Mouse (Mus musculus): ENCODE data around the gene Vasp. TPM values are rescaled to one million over a fixed set of nuclear protein-coding genes. Genes with fewer than 3 reads are reported as not detected.
A peak's percentile ranks its signal among the peaks of the same experiment; 100 is the strongest.

Gene Vasp
- polyA plus RNA-seq, 1 experiment: 17.7 TPM

DNA sequence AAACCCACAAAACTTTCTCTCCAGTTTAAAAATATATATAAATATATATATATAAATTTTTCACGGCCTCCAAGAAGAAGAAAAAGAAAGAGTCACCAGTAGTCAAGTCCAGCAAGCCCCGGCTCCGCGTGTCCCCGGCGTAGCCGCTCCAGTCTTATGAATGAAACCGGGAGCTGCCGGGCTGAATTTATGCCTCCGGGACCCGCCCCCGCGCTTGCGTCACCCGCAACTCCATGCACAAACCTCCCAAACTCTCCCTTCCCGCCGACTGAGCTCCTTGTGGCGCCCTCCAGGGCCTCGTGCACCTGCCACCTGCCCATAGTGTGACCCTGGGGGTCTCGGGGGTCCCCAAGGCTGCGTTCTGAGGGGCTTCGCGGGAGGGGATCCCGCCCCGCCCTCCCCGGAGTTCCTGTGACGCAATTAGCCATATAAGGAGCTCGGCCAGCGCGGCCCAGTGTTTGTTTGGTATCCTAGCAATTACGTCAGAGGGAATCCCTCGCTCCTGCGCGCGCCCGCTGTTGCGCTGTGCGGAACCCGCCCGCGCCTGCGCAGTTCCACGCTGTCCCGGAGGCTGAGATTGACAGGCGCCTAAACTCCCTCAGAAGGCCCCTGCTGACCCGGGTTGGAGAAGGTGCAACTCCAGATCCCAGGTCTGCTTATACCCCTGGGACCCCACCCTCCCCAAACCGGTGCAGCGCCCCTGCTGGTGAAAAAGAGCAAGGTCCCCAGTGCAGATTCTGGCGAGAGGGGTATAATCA lies 38.4 kb upstream of the Vasp start, which contains the start of gene Fosb:
Gene Fosb, minus strand, starts transcription at position 168 of the 758 bp plus-strand sequence.
- Histone ChIP-seq H3K4me1 (ENCODE audit: control insufficient read depth) (peaks cover 30% of the 10 kb centered on the region), H3K27me3 (ENCODE audit: control insufficient read depth) (peaks cover 77% of the 10 kb centered on the region)

GRCm38 (mm10) chr7:19309278-19309883 lies 37.8 kb upstream of the Vasp start:
- H3K9me3 ChIP-seq (ENCODE audit: control insufficient read depth, low read length): peaks cover 3% of the 10 kb centered on the region; the same call in 1 of the 2 replicates
- H3K4me3 ChIP-seq (replicated peaks): peak overlapping the region; percentile 66
- no peaks in the 10 kb centered on the region for H3K36me3 ChIP-seq (ENCODE audit: control insufficient read depth)
- peaks cover 78% of the 10 kb centered on the region for H3K27me3 ChIP-seq (ENCODE audit: control insufficient read depth)
- TF ChIP-seq TAL1 (IDR thresholded peaks at IDR 0.05; ENCODE audit: low read length): no peak
- H3K4me1 ChIP-seq (ENCODE audit: control insufficient read depth): peaks cover 34% of the 10 kb centered on the region

More for the DNA sequence above, 38.4 kb upstream of the Vasp start, which contains the start of gene Fosb:
- H3K4me3 ChIP-seq (replicated peaks): peak within 1 kb of the TSS; percentile 66
- H3K9me3 ChIP-seq (ENCODE audit: control insufficient read depth, low read length): peaks cover 3% of the 10 kb centered on the region; the same call in 1 of the 2 replicates
- TF ChIP-seq TAL1 (IDR thresholded peaks at IDR 0.05; ENCODE audit: low read length) (no peak), GATA1 (IDR thresholded peaks at IDR 0.05; ENCODE audit: low read length) (no peak)
- H3K36me3 ChIP-seq (ENCODE audit: control insufficient read depth): no peaks in the 10 kb centered on the region

GRCm38 (mm10) chr7:19308454-19309277 lies 37.0 kb upstream of the Vasp start:
- Histone ChIP-seq H3K9me3 (ENCODE audit: control insufficient read depth, low read length) (peaks cover 3% of the 10 kb centered on the region; the same call in 1 of the 2 replicates), H3K4me1 (ENCODE audit: control insufficient read depth) (peaks cover 38% of the 10 kb centered on the region), H3K4me3 (replicated peaks) (peak overlapping the region; percentile 66), H3K36me3 (ENCODE audit: control insufficient read depth) (no peaks in the 10 kb centered on the region), H3K27me3 (ENCODE audit: control insufficient read depth) (peaks cover 78% of the 10 kb centered on the region)
- no peak for TF ChIP-seq GATA1 (IDR thresholded peaks at IDR 0.05; ENCODE audit: low read length)
- no peak for TF ChIP-seq TAL1 (IDR thresholded peaks at IDR 0.05; ENCODE audit: low read length)

GRCm38 (mm10) chr7:19307739-19308453 lies 36.3 kb upstream of the Vasp start:
- Histone ChIP-seq H3K4me3 (replicated peaks) (peak overlapping the region; percentile 66), H3K36me3 (ENCODE audit: control insufficient read depth) (no peaks in the 10 kb centered on the region), H3K27me3 (ENCODE audit: control insufficient read depth) (peaks cover 79% of the 10 kb centered on the region), H3K4me1 (ENCODE audit: control insufficient read depth) (peaks cover 40% of the 10 kb centered on the region), H3K9me3 (ENCODE audit: control insufficient read depth, low read length) (peaks cover 3% of the 10 kb centered on the region; the same call in 1 of the 2 replicates)
- no peak for TF ChIP-seq TAL1 (IDR thresholded peaks at IDR 0.05; ENCODE audit: low read length)
- no peak for TF ChIP-seq GATA1 (IDR thresholded peaks at IDR 0.05; ENCODE audit: low read length)

DNA sequence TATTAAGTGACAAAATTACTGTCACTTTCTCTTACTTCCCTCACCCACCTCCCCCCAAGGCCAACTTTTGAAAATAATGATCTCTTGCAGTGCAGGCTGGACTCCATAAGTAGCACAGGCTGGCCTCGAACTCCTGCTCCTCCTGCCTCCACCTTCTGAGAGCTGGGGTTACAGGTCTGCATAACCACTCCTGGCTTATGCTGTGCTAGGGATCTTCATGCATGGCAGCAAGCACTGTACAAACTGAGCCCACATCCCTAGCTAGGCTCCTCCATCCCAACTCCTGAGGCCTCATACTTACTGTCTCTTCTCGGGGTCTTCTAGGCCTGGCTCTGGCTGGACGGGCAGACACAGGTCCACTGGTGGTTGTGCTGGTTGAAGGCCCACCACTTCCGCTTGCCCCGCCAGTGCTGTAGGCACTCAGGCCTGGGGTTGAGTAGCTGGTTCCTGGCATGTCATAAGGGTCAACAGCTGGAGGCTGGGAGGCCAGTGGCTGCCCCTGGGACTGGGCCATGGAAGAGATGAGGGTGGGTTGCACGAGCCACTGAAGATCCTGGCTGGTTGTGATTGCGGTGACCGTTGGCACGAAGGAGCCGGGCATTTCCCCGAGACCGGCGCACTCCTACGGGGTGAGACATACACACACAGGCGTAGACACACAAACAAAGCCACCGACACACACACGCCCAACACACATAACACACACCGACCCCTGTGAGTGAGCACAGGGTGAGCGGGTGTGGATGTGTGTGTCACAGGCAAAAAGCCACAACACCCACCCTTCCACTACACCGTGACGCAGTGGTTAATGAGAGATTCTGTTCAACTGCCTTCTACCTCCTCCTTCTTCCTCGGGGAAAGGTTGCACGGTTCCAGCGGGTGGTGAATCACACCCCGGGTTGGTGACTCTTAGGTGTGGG lies 35.5 kb upstream of the Vasp start:
- no peak overlapping the region for H3K4me3 ChIP-seq (replicated peaks)
- H3K4me1 ChIP-seq (ENCODE audit: control insufficient read depth): peaks cover 40% of the 10 kb centered on the region
- H3K36me3 ChIP-seq (ENCODE audit: control insufficient read depth): no peaks in the 10 kb centered on the region
- TF ChIP-seq GATA1 (IDR thresholded peaks at IDR 0.05; ENCODE audit: low read length) (no peak), TAL1 (IDR thresholded peaks at IDR 0.05; ENCODE audit: low read length) (no peak)
- H3K27me3 ChIP-seq (ENCODE audit: control insufficient read depth): peaks cover 81% of the 10 kb centered on the region
- peaks cover 3% of the 10 kb centered on the region; the same call in 1 of the 2 replicates for H3K9me3 ChIP-seq (ENCODE audit: control insufficient read depth, low read length)

DNA sequence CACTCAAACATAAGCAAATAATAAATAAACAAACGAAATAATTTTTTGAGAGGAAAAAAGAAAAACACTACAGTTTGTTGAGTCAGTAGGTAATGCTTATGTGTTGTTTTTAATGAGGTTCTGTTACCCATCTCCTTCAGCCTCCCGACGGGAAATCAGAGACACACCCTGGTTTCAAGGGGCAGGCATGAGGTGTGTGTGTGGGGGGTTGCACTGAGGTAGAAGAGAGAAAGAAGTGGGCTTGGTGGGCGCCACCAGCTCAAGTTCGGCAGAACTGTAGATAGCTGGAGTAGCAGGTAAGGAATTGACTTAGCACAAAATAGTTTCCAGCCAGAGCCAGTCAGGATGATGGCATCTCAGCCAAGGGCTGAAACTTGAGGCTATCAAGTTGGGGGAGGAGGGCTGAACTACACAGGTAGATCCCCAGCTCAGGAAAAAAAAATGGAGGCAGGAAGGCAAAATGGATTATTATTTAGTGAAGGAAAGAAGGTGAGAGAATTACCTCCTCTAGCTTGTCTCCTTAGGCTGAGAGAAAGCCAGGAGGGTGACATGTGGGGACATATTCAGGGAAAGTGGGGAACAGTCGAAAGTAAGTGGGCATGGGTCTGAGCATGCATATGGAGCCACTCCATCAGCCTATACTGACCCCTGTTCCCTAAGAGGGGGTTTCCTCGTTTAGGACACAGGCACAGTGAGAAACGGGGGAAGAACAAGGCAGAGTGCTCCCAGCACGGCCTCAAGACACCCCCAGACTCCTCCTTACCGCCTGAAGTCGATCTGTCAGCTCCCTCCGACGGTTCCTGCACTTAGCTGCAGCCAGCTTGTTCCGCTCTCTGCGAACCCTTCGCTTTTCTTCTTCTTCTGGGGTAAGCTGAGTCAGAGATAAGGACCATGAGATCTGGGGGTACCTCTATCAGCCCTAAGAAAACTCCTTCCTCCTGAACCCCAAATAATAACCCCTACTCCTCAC lies 34.5 kb upstream of the Vasp start:
- peaks cover 83% of the 10 kb centered on the region for H3K27me3 ChIP-seq (ENCODE audit: control insufficient read depth)
- TF ChIP-seq TAL1 (IDR thresholded peaks at IDR 0.05; ENCODE audit: low read length) (no peak), GATA1 (IDR thresholded peaks at IDR 0.05; ENCODE audit: low read length) (no peak)
- no peaks in the 10 kb centered on the region for H3K36me3 ChIP-seq (ENCODE audit: control insufficient read depth)
- H3K4me3 ChIP-seq (replicated peaks): no peak overlapping the region
- peaks cover 48% of the 10 kb centered on the region for H3K4me1 ChIP-seq (ENCODE audit: control insufficient read depth)
- peaks cover 3% of the 10 kb centered on the region; the same call in 1 of the 2 replicates for H3K9me3 ChIP-seq (ENCODE audit: control insufficient read depth, low read length)

GRCm38 (mm10) chr7:19305413-19305735 lies 33.8 kb upstream of the Vasp start:
- Histone ChIP-seq H3K36me3 (ENCODE audit: control insufficient read depth) (no peaks in the 10 kb centered on the region), H3K27me3 (ENCODE audit: control insufficient read depth) (peaks cover 84% of the 10 kb centered on the region), H3K4me1 (ENCODE audit: control insufficient read depth) (peaks cover 47% of the 10 kb centered on the region), H3K9me3 (ENCODE audit: control insufficient read depth, low read length) (peaks cover 3% of the 10 kb centered on the region; the same call in 1 of the 2 replicates), H3K4me3 (replicated peaks) (no peak overlapping the region)
- TF ChIP-seq TAL1 (IDR thresholded peaks at IDR 0.05; ENCODE audit: low read length): no peak
- TF ChIP-seq GATA1 (IDR thresholded peaks at IDR 0.05; ENCODE audit: low read length): no peak

Data from erythroblast, embryonic 14.5 days (primary cell).